Mouse (Mus musculus) layer of hippocampus, adult 8-10 months (tissue): ENCODE measurements at regions not wholly inside any gene's neighbourhood (a gene's known extent, or its start where the extent isn't known, plus 50 kb on each side); places are given as distances from the start of the nearest gene placed in this dataset.
"Not testable (repeated sequence)": the region's sequence is repeated elsewhere in the genome, so short reads cannot be mapped to it uniquely, and the experiment has no call there.

ENCODE experiments used
- DNase-seq, 2 experiments: peaks; one replicate each; pipeline ENCODE4 v3.0.0; 2022; ENCODE audit warnings: low spot score in 2 of 2

DNA sequence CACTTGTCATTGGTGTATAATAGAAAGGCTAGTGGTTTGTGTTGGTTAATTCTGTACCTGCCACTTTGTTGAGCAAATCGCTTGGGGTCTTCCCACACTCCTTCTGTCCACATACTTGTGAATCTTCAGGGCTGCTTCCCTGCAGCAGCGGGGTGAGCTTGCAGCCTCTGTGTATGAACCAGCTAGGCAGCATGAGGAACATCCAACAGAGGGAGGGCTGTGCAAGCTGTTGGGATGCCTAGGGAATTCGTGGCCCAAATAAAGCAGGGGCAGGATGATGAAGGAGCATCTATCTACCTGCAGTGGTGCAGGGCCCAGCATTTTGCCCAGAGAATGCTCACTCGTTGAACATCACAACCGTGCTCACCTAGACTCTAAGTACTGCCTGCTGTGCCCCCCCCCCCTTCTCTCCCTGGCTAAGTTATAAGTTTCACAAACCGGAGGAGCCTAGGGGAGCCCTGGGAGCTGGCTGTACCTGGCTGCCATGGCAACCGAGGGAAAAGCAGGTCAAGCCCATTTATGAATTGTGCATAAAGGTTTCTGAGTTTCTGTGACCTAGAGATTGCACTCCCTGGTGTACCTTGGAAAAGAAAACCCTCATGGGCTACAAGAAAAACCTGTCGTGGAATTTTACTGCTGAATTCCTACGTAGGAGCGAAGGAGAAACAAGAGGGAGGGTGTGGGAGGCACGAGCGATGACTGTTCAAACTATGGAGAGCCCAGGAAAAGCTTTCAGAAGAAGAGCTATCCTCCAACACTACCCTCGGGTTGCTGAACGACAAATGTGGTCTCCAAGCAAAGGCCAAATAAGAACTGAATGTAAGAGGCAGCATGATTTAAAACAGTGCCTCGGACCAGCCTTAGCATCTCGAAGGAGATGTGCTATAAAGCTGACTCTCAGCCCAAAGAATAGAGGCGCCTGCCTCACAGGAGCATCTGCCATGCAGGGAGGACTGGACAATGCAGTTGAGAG is 131.0 kb upstream of the Dapk1 start:
- no peak for DNase-seq

DNA sequence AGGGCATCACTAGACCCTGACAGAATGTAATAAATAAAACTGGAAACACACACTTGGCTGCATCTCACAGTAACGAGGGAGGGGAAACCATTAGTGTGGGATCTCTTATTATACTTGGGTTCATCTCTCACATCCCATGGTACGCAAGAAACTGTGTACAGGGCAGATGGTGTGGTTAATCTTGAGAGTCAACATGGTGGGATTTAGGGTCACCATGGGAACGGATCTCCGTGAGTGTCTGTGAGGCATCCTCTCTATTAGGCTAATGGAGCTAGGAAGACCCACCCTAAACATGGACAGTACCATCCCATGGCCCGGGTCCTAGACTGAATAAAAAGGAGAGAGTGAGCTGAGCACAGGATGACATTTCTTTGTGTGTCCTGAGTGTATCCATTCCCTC is 130.1 kb upstream of the Dapk1 start:
- no peak for DNase-seq

DNA sequence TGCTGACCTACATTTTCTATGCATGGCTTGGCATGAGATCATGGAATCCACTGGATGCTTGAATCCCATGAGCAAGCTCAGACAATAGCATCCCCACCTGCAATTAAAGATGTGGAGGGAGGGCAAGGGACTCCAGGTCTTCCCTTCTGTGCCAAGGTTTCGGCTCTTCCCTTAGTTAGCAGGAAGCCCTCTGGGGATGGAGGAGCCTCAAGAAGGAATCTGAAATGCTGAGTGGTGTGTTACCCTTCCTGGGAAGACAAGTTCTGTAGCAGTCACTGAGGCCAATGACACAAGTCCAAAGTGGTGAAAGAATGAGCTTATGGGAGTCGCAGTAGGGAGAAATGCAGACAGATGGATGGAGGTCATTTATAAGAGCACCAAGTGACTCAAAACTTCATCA is 125.4 kb upstream of the Dapk1 start:
- no peak for DNase-seq

DNA sequence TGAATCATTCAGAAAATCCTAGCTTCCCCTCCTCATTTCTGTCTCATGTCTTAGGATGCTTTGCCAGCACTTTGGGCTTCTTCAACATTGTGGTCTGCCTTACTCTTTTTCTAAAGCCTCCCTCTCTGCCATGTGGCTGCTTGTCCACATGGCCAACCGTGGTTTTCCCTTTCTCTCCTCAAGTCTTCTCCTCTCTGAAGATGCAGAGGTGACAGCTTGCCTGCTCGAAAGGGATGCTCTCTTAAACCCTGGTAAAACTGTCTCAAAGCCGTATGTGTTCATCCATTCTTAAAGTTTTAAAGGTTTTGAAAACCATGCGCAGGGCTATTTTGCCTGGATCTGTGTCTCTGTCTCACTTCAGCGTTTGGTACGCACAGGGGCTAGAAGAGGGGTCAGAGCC is 123.4 kb upstream of the Dapk1 start:
- DNase-seq = no peak

DNA sequence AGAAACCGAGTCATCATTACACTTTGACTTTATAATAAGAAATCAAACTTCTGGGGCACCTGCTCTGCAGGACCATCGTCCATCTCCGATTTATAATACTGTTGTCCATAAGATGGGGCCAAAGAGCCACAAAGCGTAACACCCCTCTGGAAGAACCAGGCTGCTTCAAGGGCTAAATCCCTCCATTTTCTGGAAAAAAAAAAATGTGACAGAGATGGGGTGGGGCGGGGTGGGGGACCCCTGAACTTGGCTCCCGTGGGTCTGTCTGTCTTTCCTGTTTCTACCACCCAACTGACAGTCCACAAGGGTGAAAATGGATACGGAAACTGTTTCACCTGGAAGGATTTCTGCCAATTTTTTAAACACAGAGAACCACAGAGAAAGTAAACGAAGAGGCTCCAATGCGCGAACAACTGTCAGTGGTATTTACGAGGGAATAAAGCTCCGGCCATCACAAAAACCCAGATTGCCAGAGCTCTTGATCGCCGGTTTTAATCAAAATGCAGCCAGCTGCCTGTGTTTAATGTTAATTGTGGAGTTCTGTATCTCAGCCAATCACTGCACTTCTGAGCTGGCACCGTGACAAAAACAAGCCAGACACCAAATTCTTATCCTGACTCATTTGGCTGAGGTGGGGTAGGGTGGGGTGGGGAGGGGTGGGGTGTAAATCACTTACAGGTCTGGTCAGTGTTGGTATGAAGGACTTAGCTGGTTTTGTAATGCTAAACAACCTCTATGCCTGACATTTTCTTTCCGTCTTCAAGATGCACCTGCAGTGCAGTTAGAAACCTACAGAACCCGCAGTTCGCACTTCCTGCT is 122.5 kb upstream of the Dapk1 start:
- DNase-seq = peak; percentile 54 to 74

DNA sequence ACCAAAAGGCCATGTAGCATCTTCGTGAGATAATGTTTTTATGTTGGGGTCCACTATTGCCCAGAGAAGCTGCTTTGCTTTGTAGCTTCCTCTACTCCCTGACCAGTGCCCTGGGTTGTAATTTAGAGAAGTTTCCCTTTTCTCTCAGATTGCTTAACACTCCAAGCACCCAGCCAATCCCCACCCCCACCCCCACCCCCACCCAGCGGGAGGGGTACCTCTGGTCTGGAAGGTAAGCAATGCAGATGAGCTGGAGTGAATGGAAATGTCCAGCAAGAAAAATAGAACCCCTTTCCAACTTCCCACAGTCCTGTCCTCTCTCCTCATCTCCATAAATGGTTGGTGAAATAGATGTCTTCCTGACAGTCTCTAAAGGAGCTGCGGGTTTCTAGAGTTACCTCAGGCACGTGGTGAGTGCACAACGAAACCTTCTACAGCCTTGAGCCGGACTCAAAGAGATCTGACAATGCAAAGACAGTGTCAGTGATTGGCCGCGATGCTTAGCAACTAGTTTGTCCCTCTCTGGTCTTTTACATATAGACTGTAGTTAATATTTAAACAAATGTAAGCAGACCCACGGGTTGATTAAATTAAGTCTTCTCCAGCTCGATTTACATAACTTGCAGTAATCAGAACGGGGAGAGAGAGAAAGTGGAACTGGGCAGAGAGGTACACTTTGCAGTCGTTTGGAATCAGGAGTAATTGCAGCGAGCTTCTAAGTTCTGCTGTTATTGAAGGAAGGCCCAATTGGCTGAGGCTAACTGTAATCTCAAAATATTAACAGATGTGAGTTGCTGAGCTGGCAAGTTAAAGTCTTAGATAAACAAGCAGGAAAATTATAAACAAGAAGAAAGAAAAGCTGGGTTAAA is 121.7 kb upstream of the Dapk1 start:
- DNase-seq = no peak

DNA sequence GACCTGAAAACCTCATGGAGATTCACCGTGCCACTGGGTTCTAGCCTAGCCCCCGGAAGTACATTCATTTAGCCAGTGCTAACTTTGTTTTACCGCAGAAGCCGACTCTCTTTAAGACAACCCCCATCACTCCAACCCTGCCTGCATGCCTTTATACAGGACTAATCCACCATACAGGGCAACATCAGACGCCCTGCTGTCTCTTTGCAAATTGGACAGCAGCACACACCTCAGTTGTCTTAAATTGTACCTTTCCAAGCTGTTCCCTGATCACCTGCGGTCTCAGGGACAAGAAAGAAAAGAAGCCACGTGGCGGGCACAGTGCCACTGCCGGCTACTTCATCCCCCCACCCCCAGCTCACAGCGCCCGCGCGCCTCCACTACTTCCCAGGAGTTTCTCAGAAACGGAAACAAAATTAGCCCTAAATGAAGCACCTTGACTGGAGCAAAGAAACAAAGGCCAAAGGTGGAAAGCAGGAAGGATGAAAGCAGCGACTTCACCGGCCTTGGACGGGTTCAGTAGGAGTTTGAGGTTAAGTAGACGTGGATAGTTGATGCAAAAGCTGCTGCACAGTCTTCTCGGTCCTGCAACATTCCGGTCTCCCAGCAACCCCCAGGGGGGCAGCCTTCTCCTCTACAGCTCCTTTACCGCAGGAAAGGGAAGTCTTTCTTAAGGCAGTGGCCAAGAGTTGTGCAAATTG is 120.9 kb upstream of the Dapk1 start:
- DNase-seq = no peak

DNA sequence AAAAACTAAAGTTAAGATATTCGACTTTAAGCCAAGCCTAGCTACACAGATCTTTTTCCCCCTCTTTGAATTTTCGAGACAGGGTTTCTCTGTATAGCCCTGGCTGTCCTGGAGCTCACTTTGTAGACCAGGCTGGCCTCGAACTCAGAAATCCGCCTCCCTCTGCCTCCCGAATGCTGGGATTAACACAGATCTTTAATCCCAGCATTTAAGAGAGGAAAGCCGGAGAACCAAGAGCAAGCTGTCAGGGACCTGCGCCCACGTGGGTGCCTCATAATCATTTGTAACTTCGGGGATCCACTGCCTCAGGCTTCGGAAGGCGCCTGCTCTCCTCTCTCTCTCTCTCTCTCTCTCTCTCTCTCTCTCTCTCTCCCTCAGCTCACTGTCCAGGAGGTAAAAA is 120.3 kb upstream of the Dapk1 start:
- not testable (repeated sequence) for DNase-seq

DNA sequence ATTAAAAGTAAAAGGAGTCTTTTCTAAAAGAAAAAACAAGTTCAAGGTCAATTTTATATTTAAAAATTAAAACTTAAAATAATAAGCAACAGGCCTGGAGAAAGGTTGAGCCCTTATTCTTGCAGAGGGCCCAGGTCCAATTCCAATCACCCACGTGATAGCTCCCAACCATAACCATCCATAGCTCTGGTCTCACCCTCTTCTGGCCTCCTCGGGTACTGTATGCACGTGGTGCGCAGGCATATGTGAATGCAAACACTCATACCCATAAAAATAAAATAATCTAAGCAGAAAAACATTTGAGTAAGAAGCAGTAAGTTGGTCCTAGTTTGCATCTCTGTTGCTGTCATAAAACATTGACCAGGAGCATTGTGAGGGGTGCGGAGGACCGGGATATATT is 119.8 kb upstream of the Dapk1 start:
- no peak for DNase-seq

DNA sequence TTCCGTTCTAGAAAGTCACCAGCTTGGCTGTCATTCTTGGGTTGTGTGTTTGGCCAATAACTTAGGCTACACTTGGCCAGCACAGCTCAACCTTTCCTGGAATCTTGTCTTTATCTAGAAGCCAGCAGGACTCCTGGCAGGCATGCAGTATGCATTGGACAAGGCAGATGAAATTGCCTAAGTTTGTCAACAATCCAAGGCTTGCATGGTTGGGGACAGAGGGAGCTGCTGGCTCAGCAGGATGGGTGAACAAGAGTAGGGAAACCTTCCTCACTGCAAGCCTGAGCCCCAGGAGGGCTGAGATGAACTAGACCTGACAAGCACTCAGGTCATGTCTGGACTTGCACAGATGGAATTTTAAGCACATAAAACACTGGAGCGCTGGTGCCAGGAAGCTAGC is 115.6 kb upstream of the Dapk1 start:
- no peak for DNase-seq

DNA sequence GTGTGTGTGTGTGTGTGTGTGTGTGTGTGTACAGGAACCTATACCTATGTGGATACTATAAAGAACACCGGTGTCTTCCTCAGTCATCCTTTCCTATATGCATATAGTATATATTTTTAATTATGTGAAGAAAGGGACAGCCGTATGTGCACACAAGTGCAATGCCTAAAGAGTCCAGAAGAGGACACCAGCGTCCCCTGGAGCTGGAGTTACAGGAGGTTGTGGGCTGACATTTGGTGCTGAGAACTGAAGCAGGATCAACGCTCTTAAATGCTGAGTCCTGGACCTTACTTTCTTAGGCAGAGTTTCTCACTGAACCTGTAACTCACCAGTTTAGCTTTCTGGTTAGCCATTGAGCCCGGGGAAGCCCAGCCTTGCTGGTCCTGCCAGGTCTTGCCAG is 114.9 kb upstream of the Dapk1 start:
- no peak for DNase-seq

DNA sequence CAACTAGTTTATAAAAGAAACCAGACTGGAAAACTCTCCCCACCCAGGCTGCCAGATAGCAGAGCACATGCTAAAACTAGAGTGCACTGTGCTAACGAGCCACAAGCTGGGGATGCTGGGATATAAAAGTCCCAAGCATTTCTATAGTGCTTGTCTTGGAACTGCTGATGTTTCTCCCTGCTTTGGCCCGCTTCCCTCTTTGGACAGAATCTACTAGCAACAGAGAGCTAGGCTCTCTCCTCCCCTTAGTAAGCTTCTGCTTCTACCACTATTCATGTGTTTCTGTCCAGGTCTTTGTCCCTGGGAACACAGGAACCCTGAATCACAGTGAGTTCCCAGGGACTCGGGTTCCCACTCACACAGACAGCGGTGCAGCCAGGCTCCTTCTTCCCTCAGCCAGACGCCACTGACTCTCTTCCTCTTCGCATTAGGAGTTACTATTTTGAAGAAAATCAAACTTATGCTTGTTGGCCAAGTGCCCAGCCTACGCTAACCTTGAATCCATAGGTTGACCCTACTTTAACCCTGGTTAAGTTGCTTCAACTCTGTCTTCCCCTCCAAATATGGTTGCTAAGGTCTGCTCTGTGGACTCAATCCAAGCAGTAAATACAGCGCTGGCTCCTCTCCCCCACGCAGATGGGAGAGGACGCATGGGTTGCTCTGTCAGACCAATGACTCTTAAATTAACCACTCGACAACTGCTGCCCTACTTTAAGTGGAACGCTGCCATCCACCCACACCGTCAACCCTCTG is 113.4 kb upstream of the Dapk1 start:
- peak in 1 of 2 experiments; percentile 30 for DNase-seq

DNA sequence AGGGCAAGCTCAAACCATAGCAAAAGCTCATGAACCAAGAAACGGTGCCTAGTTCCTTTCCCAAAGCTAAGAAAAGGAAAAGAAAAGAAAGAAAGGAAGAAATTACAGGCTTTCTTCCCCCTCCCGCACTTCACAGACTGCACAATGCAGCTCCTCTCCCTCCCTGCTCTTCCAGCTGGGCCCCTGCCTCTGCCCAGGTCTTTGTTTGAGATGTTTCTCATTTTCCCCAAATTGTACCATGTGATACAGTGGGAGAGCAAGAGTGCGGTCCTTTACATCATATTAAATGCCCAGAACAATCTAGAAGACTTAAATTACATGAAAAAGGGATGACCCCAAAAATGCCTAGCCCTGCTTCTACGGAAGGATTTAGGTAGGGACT is 112.9 kb upstream of the Dapk1 start:
- DNase-seq = no peak

DNA sequence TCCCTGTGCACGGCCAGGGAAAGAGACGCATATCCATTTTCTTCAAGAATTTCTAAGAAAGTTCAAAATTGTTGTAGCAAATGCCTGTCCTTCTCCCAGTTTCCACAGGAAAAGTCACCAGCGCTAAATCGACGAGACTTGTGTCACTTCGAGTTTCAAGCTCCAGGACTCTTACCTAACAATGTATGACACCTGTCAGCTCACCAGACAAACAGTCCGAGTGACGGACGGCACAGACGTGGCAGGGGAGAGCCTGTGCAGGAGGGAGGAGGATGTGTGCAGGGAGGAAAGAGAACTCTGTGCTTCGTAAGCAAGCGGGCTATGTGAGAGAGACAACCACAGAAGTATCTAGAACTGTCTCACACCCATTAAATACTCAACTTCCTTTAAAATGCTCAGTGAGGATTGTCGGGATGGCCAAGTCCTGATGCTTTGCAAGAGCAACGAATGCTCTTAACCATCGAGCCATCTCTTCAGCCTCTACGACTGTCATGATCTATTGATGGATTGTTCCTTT is 109.7 kb upstream of the Dapk1 start:
- no peak for DNase-seq

DNA sequence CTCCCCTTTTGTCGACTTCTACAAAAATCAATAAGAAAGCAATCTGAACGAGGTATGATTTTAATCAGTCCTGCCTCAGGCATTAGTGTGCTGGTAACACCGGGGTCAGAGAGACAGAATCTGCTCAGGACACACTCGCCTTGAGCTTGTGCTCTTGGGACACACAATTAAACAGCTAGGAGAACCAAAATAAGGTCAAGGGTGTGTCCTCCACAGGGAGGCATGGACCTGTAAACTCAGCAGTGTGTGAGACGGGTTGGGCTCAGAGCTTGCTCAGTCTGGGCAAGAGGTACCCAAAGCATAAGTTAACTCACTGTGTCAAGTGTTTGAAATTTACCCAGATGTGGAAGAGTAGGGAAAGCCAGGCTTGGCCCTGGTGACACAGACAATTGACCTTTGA is 107.9 kb upstream of the Dapk1 start:
- DNase-seq = no peak

DNA sequence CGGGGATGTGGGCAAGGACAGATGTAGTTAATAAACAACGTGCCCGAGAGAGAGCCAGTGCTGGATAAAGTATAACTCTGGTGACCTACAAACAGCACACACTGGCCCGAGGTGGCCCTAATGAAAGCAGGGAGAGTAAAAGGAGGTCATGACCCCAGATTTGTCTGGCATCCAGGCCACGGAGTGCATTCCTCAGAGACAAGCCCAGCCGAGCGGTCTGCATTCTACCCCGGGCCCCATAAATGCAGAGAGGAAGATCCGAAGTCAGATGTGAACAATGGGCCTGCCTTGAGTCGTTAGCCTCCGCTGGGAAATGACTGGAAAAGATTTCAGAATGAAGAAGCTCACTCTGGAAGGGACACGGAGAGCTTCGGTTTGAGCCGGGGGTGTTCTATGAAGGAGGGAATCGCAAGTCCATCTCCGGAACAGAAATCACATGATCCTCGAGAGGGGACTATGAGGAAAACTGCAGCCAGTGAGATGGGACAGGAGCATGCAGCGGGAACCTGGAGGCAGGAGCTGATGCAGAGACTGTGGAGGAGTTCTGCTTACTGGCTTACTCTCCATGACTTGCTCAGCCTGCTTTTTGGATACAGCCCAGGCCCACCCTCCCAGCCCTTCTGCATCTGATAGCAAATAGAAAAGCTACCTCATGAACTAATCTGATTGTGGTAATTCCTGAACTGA is 103.9 kb upstream of the Dapk1 start:
- DNase-seq = no peak

DNA sequence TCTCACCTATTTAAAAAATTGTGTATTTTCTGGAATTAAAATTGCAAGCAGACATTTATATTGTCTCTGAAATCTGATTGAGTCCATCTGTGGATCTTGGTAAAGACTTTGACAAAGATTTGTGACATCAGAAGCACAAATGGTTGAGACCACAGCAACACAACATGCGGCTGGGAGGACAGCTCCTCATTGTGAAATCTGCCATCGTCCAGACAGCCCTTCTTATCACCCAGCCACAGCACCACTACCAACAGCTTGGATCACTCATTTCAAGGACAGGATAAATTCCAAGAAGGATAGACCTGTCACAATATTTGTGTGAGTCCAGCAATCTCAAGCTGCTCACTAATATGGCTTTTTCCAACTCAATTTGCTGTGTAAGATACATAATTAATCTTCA is 97.6 kb upstream of the Dapk1 start:
- DNase-seq = no peak

DNA sequence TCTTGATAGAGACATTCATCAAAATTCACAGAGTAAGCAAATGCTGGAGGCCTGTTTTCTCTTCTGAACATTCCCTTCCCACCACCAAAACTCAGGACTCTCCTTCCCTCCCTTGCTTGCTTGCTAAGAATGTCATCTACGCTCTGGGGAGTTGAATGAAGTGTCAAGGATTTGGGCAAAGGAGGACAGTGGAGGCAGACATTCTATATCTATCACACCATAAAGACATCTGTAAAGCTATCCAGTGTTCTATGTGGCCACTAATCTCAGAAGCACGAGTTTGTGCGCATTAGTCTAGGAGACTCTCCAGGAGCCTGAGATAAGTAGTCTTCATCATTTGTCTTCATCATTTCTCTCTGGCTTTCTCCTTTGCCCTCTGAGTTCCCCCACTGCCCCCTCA is 94.1 kb upstream of the Dapk1 start:
- DNase-seq = no peak

DNA sequence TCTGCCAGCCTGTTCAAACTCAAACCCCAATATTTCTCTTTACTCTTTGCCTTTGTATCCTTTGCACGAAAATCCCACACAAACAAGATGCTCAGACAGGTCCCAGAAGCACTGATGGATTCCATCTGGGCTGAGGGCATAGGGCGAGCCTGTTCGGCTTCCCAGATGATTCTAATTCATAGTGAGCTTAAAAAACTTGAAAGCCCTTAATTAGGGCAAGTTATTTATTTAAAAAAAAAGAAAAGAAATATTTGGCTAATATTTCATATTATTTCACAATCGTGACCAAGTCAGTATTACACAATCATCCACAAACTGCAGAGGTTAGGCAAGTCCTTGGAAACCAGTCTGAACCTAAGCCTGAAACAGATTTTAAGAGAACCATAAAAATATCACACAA is 93.7 kb upstream of the Dapk1 start:
- DNase-seq = no peak
